Comparison of ENCODE assay signal across 27 mouse cellular contexts in genomic region chr10:82257331-82257730, GRCm38 (mm10). TPM values are rescaled to one million over a fixed set of nuclear protein-coding genes. Genes with fewer than 3 reads are reported as not detected.
DNase-seq lines count a peak whose midpoint lies in the region; ATAC-seq lines count a peak whose summit lies in the region.
"Had no signal": no experiment of that assay in that cellular context is flagged by ENCODE, and none has a peak within 500 bp of the region (broad histone marks: within the 10 kb centered on the region; RNA-seq: fewer than 3 reads in every experiment).

No protein-coding gene starts in this region.

- H3K4me3 ChIP-seq in midbrain, embryonic 14.5 days (replicated peaks; ENCODE audit: low read depth, low read length): no peak overlapping the region
- H3K4me3 ChIP-seq in hindbrain, embryonic 16.5 days (ENCODE audit: low read length): no peak overlapping the region
- H3K4me3 ChIP-seq: embryonic facial prominence, embryonic 13.5 days; embryonic facial prominence, embryonic 15.5 days; erythroblast, embryonic 14.5 days; forebrain, embryonic 10.5 days; forebrain, embryonic 12.5 days had no signal

- no peak for ATAC-seq in midbrain, embryonic 14.5 days (ENCODE audit: low FRiP score, low TSS enrichment)
- no peak for ATAC-seq in hindbrain, embryonic 16.5 days
- ATAC-seq: activated CD4-positive, CD25-positive, alpha-beta regulatory T cell, adult 4 months; forebrain, embryonic 14.5 days; forebrain, embryonic 16.5 days; Patski had no signal

- no peaks in the 10 kb centered on the region for H3K4me1 ChIP-seq in midbrain, embryonic 14.5 days (ENCODE audit: control insufficient read depth, insufficient read depth, low read length)
- no peaks in the 10 kb centered on the region for H3K4me1 ChIP-seq in hindbrain, embryonic 16.5 days (ENCODE audit: control insufficient read depth, insufficient read depth, low read depth, low read length)
- H3K4me1 ChIP-seq: embryonic facial prominence, embryonic 13.5 days; embryonic facial prominence, embryonic 15.5 days; forebrain, embryonic 10.5 days; forebrain, embryonic 12.5 days had no signal

- 0 out of 2 replicates have a peak, but pooled peaks cover 7% of the 10 kb centered on the region for H3K9me3 ChIP-seq in midbrain, embryonic 14.5 days (ENCODE audit: control insufficient read depth, low read length)
- H3K9me3 ChIP-seq in hindbrain, embryonic 16.5 days (ENCODE audit: control insufficient read depth, low read length): peaks cover 5% of the 10 kb centered on the region; the same call in 1 of the 2 replicates
- H3K9me3 ChIP-seq: embryonic facial prominence, embryonic 15.5 days; forebrain, embryonic 12.5 days; G1E had no signal

- no peak overlapping the region for H3K4me2 ChIP-seq in midbrain, embryonic 14.5 days (ENCODE audit: low read length)
- no peak overlapping the region for H3K4me2 ChIP-seq in hindbrain, embryonic 16.5 days (ENCODE audit: low read length)
- H3K4me2 ChIP-seq: embryonic facial prominence, embryonic 13.5 days; embryonic facial prominence, embryonic 15.5 days; forebrain, embryonic 12.5 days had no signal

- DNase-seq in ES-CJ7 (ENCODE audit: low read depth, low spot score) (peak; percentile 56), R1 (ENCODE audit: low read depth, low spot score) (peak; percentile 75)
- DNase-seq in thymus, adult 18-20 months: no peak
- DNase-seq in midbrain, embryonic 14.5 days: no peak
- DNase-seq: adrenal gland, adult 8-10 months; adrenal gland, postnatal 14 days; adrenal gland, postnatal 36 days; cerebellum, adult 11-12 months; cerebellum, adult 2 months; cerebellum, adult 9-11 months; cerebellum, postnatal 14 days; cerebellum, postnatal 36 days; embryo, embryonic 11 days had no signal

- no peak overlapping the region for H3K9ac ChIP-seq in midbrain, embryonic 14.5 days (replicated peaks; ENCODE audit: low read length)
- H3K9ac ChIP-seq in hindbrain, embryonic 16.5 days (ENCODE audit: low read depth, low read length): no peak overlapping the region
- H3K9ac ChIP-seq: embryonic facial prominence, embryonic 13.5 days; embryonic facial prominence, embryonic 15.5 days; forebrain, embryonic 12.5 days had no signal

- no peaks in the 10 kb centered on the region for H3K36me3 ChIP-seq in midbrain, embryonic 14.5 days (ENCODE audit: control insufficient read depth, insufficient read depth, low read length)
- H3K36me3 ChIP-seq in hindbrain, embryonic 16.5 days (ENCODE audit: control insufficient read depth, insufficient read depth, low read length): no peaks in the 10 kb centered on the region
- H3K36me3 ChIP-seq: embryonic facial prominence, embryonic 13.5 days; embryonic facial prominence, embryonic 15.5 days; forebrain, embryonic 10.5 days; forebrain, embryonic 12.5 days; G1E had no signal

- H3K27me3 ChIP-seq in midbrain, embryonic 14.5 days (ENCODE audit: control insufficient read depth, insufficient read depth, low read length): no peaks in the 10 kb centered on the region
- H3K27me3 ChIP-seq in hindbrain, embryonic 16.5 days (replicated peaks; ENCODE audit: control insufficient read depth, insufficient read depth, low read length): no peaks in the 10 kb centered on the region
- H3K27me3 ChIP-seq: embryonic facial prominence, embryonic 13.5 days; embryonic facial prominence, embryonic 15.5 days; forebrain, embryonic 12.5 days had no signal

- no peak overlapping the region for H3K27ac ChIP-seq in midbrain, embryonic 14.5 days (replicated peaks; ENCODE audit: low read depth, low read length)
- no peak overlapping the region for H3K27ac ChIP-seq in hindbrain, embryonic 16.5 days (ENCODE audit: low read depth, low read length)
- H3K27ac ChIP-seq: embryonic facial prominence, embryonic 13.5 days; embryonic facial prominence, embryonic 15.5 days; forebrain, embryonic 10.5 days; forebrain, embryonic 12.5 days had no signal

- 82% methylated on average over 2 of the region's 2 CpGs for WGBS in midbrain, embryonic 14.5 days
- WGBS in hindbrain, embryonic 16.5 days: 86% methylated on average over 2 of the region's 2 CpGs

RNA-seq across cellular contexts. Expression of gene Zfp938, which starts 16.3 kb away (rescaled TPM):
- polyA plus RNA-seq in midbrain, embryonic 14.5 days (2014; fragmentation: Nextera tagmentation; extraction: Ambion mirVana): 26.5 and 29.8 TPM in 2 replicates
- polyA plus RNA-seq in hindbrain, embryonic 16.5 days (2015; fragmentation: Nextera tagmentation; extraction: Ambion mirVana): 27.4 and 31.9 TPM in 2 replicates
- polyA plus RNA-seq: erythroblast, embryonic 14.5 days had no signal

RNA-seq across cellular contexts. Expression of gene 4932415D10Rik, which starts 59.1 kb away (rescaled TPM):
- not detected in 2 replicates for polyA plus RNA-seq in midbrain, embryonic 14.5 days (2014; fragmentation: Nextera tagmentation; extraction: Ambion mirVana)
- not detected in 2 replicates for polyA plus RNA-seq in hindbrain, embryonic 16.5 days (2015; fragmentation: Nextera tagmentation; extraction: Ambion mirVana)
- polyA plus RNA-seq: activated CD4-positive, CD25-positive, alpha-beta regulatory T cell, adult 4 months; C2C12; cerebellum, adult 2 months; embryonic facial prominence, embryonic 11.5 days; embryonic facial prominence, embryonic 13.5 days; embryonic facial prominence, embryonic 15.5 days; forebrain, embryonic 10.5 days; forebrain, embryonic 12.5 days; forebrain, embryonic 14.5 days; forebrain, embryonic 16.5 days; frontal cortex, adult 2 months; G1E; Patski had no signal

Comparison
In these comparisons a context has a peak if more than half of its experiments do, and no peak if none do; other contexts are left out.
1. DNase-seq: peak in ES-CJ7 (single experiment) and R1 (single experiment); none in thymus, adult 18-20 months (0 of 2) and midbrain, embryonic 14.5 days (single experiment).